Comparison of ENCODE assay signal across 8 mouse cellular contexts in the genomic region with DNA sequence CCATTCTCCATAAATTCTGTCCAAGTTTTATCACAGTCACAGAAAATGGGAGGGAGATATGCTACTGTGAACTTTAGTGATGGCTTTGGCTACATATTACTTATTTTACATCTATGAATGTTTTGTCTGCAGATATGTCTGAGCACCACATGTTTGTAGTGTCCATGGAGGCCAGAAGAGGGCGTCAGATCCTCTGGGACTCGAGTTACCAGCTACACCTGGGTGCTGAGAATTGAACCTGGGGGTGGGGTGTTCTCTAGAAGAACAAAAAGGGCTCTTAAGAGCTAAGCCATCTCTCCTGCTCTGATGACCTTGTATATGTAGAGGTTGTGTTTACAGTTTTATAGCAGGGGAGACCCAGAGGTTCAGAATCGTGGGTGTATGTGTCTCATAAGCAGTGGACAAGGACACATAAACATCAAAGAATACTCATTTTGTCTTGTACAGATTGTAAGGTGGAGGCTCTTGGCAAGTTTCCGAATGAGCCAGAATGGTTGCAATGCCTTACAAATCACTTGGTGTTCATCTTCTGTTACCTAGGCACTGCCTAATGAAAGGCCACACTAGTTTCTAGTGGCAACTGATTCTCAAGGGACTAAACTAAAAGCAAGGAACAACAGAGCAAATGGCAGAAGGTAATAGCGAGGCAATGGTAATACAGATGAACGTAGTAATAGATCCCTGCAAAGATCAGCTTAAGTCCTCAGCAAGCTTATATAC. TPM values are rescaled to one million over a fixed set of nuclear protein-coding genes. Genes with fewer than 3 reads are reported as not detected.
DNase-seq lines count a peak whose midpoint lies in the region; ATAC-seq and TF ChIP-seq lines count a peak whose summit lies in the region.

No protein-coding gene starts in this region.

- no peak for ATAC-seq in kidney, embryonic 15.5 days (replicated peaks; ENCODE audit: low FRiP score)
- ATAC-seq in intestine, embryonic 16.5 days, result no peak
- ATAC-seq in neural tube, embryonic 13.5 days (ENCODE audit: low read depth), result no peak

- WGBS in kidney, embryonic 15.5 days, result 49% methylated on average over 6 of the region's 6 CpGs
- WGBS in intestine, embryonic 16.5 days, result 37% methylated on average over 6 of the region's 6 CpGs
- WGBS in neural tube, embryonic 13.5 days, result 42% methylated on average over 6 of the region's 6 CpGs

- H3K4me1 ChIP-seq in kidney, embryonic 15.5 days, result peaks cover 24% of the 10 kb centered on the region
- peaks cover 20% of the 10 kb centered on the region for H3K4me1 ChIP-seq in intestine, embryonic 16.5 days (ENCODE audit: control insufficient read depth, insufficient read depth, low read length)
- peaks cover 33% of the 10 kb centered on the region for H3K4me1 ChIP-seq in neural tube, embryonic 13.5 days (replicated peaks)

- H3K27me3 ChIP-seq in kidney, embryonic 15.5 days, result no peaks in the 10 kb centered on the region
- H3K27me3 ChIP-seq in intestine, embryonic 16.5 days (replicated peaks; ENCODE audit: control insufficient read depth, insufficient read depth, low read length), result no peaks in the 10 kb centered on the region
- H3K27me3 ChIP-seq in neural tube, embryonic 13.5 days, result no peaks in the 10 kb centered on the region

- no peaks in the 10 kb centered on the region for H3K9me3 ChIP-seq in kidney, embryonic 15.5 days (replicated peaks)
- H3K9me3 ChIP-seq in intestine, embryonic 16.5 days (ENCODE audit: control insufficient read depth, low read length), result no peaks in the 10 kb centered on the region
- H3K9me3 ChIP-seq in neural tube, embryonic 13.5 days, result no peaks in the 10 kb centered on the region

- TF ChIP-seq POLR2A in brain, embryonic 14.5 days (IDR thresholded peaks at IDR 0.05; ENCODE audit: borderline replicate concordance, extremely low read depth, insufficient read depth, insufficient read length, poor library complexity, severe bottlenecking), result no peak

- H3K9ac ChIP-seq in kidney, embryonic 15.5 days, result 0 out of 2 replicates have a peak overlapping the region, but pooled peaks have one; percentile 97
- H3K9ac ChIP-seq in intestine, embryonic 16.5 days (ENCODE audit: low read depth, low read length), result 0 out of 2 replicates have a peak overlapping the region, but pooled peaks have one; percentile 93
- peak overlapping the region; percentile 97 for H3K9ac ChIP-seq in neural tube, embryonic 13.5 days

- DNase-seq in kidney, adult 11 months, result no peak
- peak; percentile 32 for DNase-seq in brain, embryonic 14.5 days (ENCODE audit: low read depth)
- no peak for DNase-seq in layer of hippocampus, adult 9-10 months (ENCODE audit: low spot score)
- no peak for DNase-seq in thymus, postnatal 4 days
- no peak for DNase-seq in left cerebral cortex, adult 18-20 months (ENCODE audit: low spot score in 2 of 2)

- H3K36me3 ChIP-seq in kidney, embryonic 15.5 days, result no peaks in the 10 kb centered on the region
- no peaks in the 10 kb centered on the region for H3K36me3 ChIP-seq in intestine, embryonic 16.5 days (ENCODE audit: control insufficient read depth, insufficient read depth, low read length)
- H3K36me3 ChIP-seq in neural tube, embryonic 13.5 days, result no peaks in the 10 kb centered on the region

- H3K27ac ChIP-seq in kidney, embryonic 15.5 days, result peak overlapping the region; percentile 96; the same call in 1 of the 2 replicates
- H3K27ac ChIP-seq in intestine, embryonic 16.5 days (ENCODE audit: low read length), result peak overlapping the region; percentile 93
- H3K27ac ChIP-seq in neural tube, embryonic 13.5 days (replicated peaks), result peak overlapping the region; percentile 98

- H3K4me3 ChIP-seq in kidney, embryonic 15.5 days (replicated peaks), result peak overlapping the region; percentile 100
- peak overlapping the region; percentile 94 for H3K4me3 ChIP-seq in intestine, embryonic 16.5 days (ENCODE audit: low read length)
- peak overlapping the region; percentile 98 for H3K4me3 ChIP-seq in neural tube, embryonic 13.5 days

- H3K4me2 ChIP-seq in kidney, embryonic 15.5 days, result peak overlapping the region; percentile 84
- peak overlapping the region; percentile 88 for H3K4me2 ChIP-seq in intestine, embryonic 16.5 days (ENCODE audit: low read depth, low read length)
- H3K4me2 ChIP-seq in neural tube, embryonic 13.5 days, result peak overlapping the region; percentile 82

- no peak for TF ChIP-seq CTCF in brain, embryonic 14.5 days (IDR thresholded peaks at IDR 0.05; ENCODE audit: borderline replicate concordance, extremely low read depth, insufficient read depth, insufficient read length)

RNA-seq across cellular contexts. Expression of gene Rnf145, which starts 1.0 kb away (rescaled TPM):
- 65.2 and 65.3 TPM in 2 replicates for polyA plus RNA-seq in kidney, embryonic 15.5 days (2015; fragmentation: Nextera tagmentation; extraction: Ambion mirVana)
- polyA plus RNA-seq in brain, embryonic 14.5 days (2012; rRNA removed), result 179 and 193 TPM in 2 replicates
- 36.6 and 37.1 TPM in 2 replicates for polyA plus RNA-seq in intestine, embryonic 16.5 days (2015; fragmentation: Nextera tagmentation; extraction: Ambion mirVana)
- 123 and 126 TPM in 2 replicates for polyA plus RNA-seq in neural tube, embryonic 13.5 days (2015; fragmentation: Nextera tagmentation; extraction: Ambion mirVana)
- 10 to 100 TPM; 92.1 to 93.9 TPM for total RNA-seq in left cerebral cortex, adult 18-20 months (2021)

RNA-seq across cellular contexts. Expression of gene Ublcp1, which starts 47.4 kb away (rescaled TPM):
- 58.3 and 60.5 TPM in 2 replicates for polyA plus RNA-seq in kidney, embryonic 15.5 days (2015; fragmentation: Nextera tagmentation; extraction: Ambion mirVana)
- 53.6 and 62.0 TPM in 2 replicates for polyA plus RNA-seq in brain, embryonic 14.5 days (2012; rRNA removed)
- polyA plus RNA-seq in intestine, embryonic 16.5 days (2015; fragmentation: Nextera tagmentation; extraction: Ambion mirVana), result 42.5 and 51.1 TPM in 2 replicates
- 65.7 and 74.4 TPM in 2 replicates for polyA plus RNA-seq in neural tube, embryonic 13.5 days (2015; fragmentation: Nextera tagmentation; extraction: Ambion mirVana)
- 10 to 100 TPM; 53.9 to 54.6 TPM for total RNA-seq in left cerebral cortex, adult 18-20 months (2021)
